Mouse (Mus musculus): Measurements from ENCODE around the gene Smarcc1.

- no peak for TF ChIP-seq CTCF (IDR thresholded peaks at IDR 0.05; ENCODE audit: low read depth)
- TF ChIP-seq EP300 (IDR thresholded peaks at IDR 0.05; ENCODE audit: low read depth) = no peak
These were observed 129.5 kb downstream of the Smarcc1 start for GRCm38 (mm10) chr9:110247049-110247448.
